Mouse (Mus musculus) Patski (cell line): ENCODE data around the gene Isca2. TPM values are rescaled to one million over a fixed set of nuclear protein-coding genes. Genes with fewer than 3 reads are reported as not detected.

Experiments used
- ATAC-seq: fragments of 100-300 bp; one replicate; pipeline ENCODE4 v1.8.0; 2021
- CTCF ChIA-PET: fragments of 350-600 bp; sonication (Branson Sonifier 250); formaldehyde crosslinking; loops from one replicate; lab custom pipeline; 2022; ENCODE audit warnings: inconsistent platforms; lab: Charles Lee
- POLR2A ChIA-PET: fragments of 350-600 bp; sonication (Branson Sonifier 250); formaldehyde crosslinking; loops from one replicate; lab custom pipeline; 2022; ENCODE audit warnings: antibody characterized with exemption, inconsistent platforms; lab: Charles Lee
- DNase-seq: peaks from one replicate; pipeline ENCODE4 v3.0.0-alpha.2; 2011; ENCODE audit warnings: low read depth, low spot score
- H3K27me3 ChIP-seq: fragments of 371-371 bp; one replicate; pipeline ENCODE4 v1.5.1; 2021
- CTCF ChIP-seq: fragments of 100-300 bp; IDR thresholded peaks from one replicate; pipeline ENCODE4 v1.5.1; 2021
- in situ Hi-C: fragments of 300-500 bp; cut with MboI; formaldehyde crosslinking; loops from 3 replicates; pipeline ENCODE4 v1.11.1; 2018; ENCODE audit warnings: low pct_unique_long_range_greater_than_20kb, mixed read lengths
- polyA plus RNA-seq: library from polyadenylated mRNA; unstranded; gene quantifications from one replicate; pipeline ENCODE4 v1.2.3, GENCODE M21; 2021

Gene Isca2
- polyA plus RNA-seq, 1 experiment from 2014 or later = 58.9 TPM

DNA sequence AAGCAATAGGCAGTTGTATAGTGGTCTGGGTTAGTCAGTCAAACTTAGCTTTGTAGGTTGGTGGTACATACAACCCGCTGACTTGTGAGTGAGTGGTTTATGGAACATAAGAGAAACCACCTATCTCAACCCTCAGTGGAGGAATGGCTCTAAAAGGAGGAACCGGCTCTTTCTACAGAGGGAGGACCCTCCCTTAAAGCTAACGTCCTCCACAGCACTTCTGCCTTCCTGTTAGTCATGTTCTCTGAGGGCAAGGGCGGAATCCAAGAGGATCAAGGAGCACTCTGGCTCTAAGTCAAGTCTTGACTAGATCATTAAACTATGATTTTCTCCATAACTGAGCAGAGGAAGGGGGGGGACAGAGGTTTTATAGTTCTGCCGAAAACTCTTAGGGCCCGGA, 5.5 kb upstream of the Isca2 start:
- DNase-seq = no peak
- H3K27me3 ChIP-seq = no peaks in the 10 kb centered on the region
- no peak for ATAC-seq
- in situ Hi-C loops = no loop called here
- TF ChIP-seq CTCF = no peak
- ChIA-PET CTCF (interaction anchor here (1.1 kb wide), 1 partner anchor 10 kb away, joined by 3 read pairs; no protein-coding TSS in a partner anchor), POLR2A (no interaction called here)

DNA sequence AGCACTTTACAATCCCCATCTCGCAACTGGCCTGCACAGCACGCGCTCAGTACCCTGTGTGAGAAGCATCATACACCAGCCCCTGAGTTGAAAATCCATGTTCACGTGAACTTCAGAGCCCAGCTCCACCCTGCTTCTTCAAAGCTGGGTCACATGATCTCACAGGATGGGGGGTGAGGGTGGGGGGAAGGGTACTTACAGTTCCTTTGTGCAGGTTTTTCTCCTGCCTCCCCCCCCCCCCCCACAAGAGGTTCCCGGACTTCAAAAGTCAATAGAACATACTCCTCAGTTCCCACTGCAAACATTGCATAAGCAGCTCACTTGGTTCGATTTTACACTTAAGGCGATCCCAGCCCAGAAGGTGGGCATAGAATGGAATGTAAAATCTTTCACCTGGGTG, 3.4 kb upstream of the Isca2 start:
- DNase-seq (no peak), ATAC-seq (no peak)
- in situ Hi-C loops = no loop called here
- ChIA-PET CTCF (interaction anchor here (1.3 kb wide), 1 partner anchor 15 kb away, joined by 4 read pairs; no protein-coding TSS in a partner anchor), POLR2A (interaction anchor here (0.7 kb wide), 1 partner anchor 179 kb away, joined by 3 read pairs; no protein-coding TSS in a partner anchor)
- H3K27me3 ChIP-seq = no peaks in the 10 kb centered on the region
- TF ChIP-seq CTCF = no peak

GRCm38 (mm10) chr12:84771981-84772520, 1.0 kb upstream of the Isca2 start:
- in situ Hi-C loops = no loop called here
- no peak for TF ChIP-seq CTCF
- no peak for DNase-seq
- H3K27me3 ChIP-seq = no peaks in the 10 kb centered on the region
- ChIA-PET POLR2A (interaction anchor here (1.6 kb wide), 1 partner anchor 9 kb away, joined by 3 read pairs; no protein-coding TSS in a partner anchor), CTCF (interaction anchor here (1.0 kb wide), 1 partner anchor 118 kb away, joined by 3 read pairs; no protein-coding TSS in a partner anchor)
- no peak for ATAC-seq

DNA sequence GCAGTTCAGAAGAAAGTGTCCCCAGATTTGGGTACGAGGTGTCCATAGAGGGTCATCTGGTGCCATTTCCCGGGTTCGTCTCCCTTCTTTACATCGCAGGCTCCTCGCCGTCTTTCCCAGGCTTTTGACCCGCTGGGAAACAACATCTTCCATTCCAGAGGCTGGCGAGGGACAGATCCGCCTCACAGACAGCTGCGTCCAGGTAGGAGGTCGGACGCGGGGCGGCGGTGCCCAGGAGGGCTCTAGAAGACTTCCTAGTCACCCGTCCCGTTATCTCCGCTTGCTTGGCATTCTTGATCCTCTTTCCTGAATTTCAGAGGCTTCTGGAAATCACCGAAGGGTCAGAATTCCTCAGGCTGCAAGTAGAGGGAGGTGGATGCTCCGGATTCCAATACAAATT, 425 bp downstream of the Isca2 start:
- in situ Hi-C loops = no loop called here
- DNase-seq = no peak
- no peak for ATAC-seq
- no peaks in the 10 kb centered on the region for H3K27me3 ChIP-seq
- no peak for TF ChIP-seq CTCF
- ChIA-PET POLR2A (interaction anchor here (1.6 kb wide), 1 partner anchor 10 kb away, joined by 3 read pairs; no protein-coding TSS in a partner anchor), CTCF (no interaction called here)

- in situ Hi-C loops = no loop called here
- ATAC-seq (no peak), DNase-seq (no peak)
- no peaks in the 10 kb centered on the region for H3K27me3 ChIP-seq
- ChIA-PET POLR2A (no interaction called here), CTCF (interaction anchor here (0.9 kb wide), 1 partner anchor 14 kb away, joined by 3 read pairs; no protein-coding TSS in a partner anchor)
- no peak for TF ChIP-seq CTCF
Observed at GRCm38 (mm10) chr12:84774376-84774775, 1.3 kb downstream of the Isca2 start.

GRCm38 (mm10) chr12:84776229-84776628, 3.2 kb downstream of the Isca2 start:
- ATAC-seq = no peak
- no peak for TF ChIP-seq CTCF
- POLR2A ChIA-PET = no interaction called here
- in situ Hi-C loops = no loop called here
- DNase-seq = no peak
- no peaks in the 10 kb centered on the region for H3K27me3 ChIP-seq
- CTCF ChIA-PET = no interaction called here

- H3K27me3 ChIP-seq = no peaks in the 10 kb centered on the region
- ATAC-seq (peak; percentile 63), DNase-seq (no peak)
- CTCF ChIA-PET = no interaction called here
- in situ Hi-C loops = no loop called here
- TF ChIP-seq CTCF = no peak
- POLR2A ChIA-PET = no interaction called here
Observed at GRCm38 (mm10) chr12:84784604-84785381, 11.7 kb downstream of the Isca2 start.

DNA sequence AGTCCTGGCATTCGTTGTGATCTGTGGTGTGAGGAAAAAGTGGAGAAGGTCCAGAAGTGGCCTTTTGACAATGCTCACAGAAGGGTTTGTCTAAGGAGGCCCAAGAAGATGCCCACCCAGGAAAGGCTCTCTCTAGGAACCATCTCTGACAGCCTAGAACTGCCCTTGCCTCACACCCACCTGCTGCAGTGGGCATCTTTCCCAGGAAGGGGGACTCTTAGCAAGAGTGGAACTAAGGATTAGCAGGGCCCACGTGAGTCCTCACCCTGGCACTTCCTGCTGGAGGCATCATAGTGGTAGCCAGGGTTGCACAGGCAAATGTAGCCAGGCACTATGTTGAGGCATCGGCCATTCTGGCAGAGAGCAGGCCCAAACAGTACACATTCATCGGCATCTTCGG, 13.0 kb downstream of the Isca2 start:
- CTCF ChIA-PET = no interaction called here
- DNase-seq = no peak
- in situ Hi-C loops = no loop called here

GRCm38 (mm10) chr12:84790853-84791252, 17.8 kb downstream of the Isca2 start:
- H3K27me3 ChIP-seq = no peaks in the 10 kb centered on the region
- POLR2A ChIA-PET = no interaction called here
- ATAC-seq (no peak), DNase-seq (no peak)
- in situ Hi-C loops = no loop called here
- CTCF ChIA-PET = no interaction called here
- TF ChIP-seq CTCF = no peak

More for the DNA sequence above, 13.0 kb downstream of the Isca2 start:
- no peak for TF ChIP-seq CTCF
- H3K27me3 ChIP-seq = no peaks in the 10 kb centered on the region
- POLR2A ChIA-PET = no interaction called here
- ATAC-seq = no peak

DNA sequence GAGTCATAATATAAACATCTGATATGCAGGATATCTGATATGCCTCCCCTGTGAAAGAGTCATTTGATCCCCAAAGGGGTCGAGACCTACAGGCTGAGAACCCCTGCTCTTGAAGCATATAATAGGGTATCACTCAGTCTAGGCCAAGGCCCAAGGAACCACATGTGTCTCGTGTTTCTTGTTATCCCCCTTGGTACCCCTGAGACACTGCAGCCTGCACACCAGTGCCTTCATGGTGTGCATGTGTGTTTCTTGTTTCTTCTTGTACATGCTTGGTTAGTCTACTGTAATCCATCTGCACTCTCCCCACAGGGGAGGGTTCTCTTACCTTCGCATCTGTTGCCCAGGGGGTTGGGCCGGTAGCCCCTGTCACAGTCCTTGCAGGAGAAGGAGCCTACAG, 19.6 kb downstream of the Isca2 start:
- DNase-seq (no peak), ATAC-seq (no peak)
- no peak for TF ChIP-seq CTCF
- no peaks in the 10 kb centered on the region for H3K27me3 ChIP-seq
- POLR2A ChIA-PET = no interaction called here
- CTCF ChIA-PET = no interaction called here
- in situ Hi-C loops = no loop called here

- no peaks in the 10 kb centered on the region for H3K27me3 ChIP-seq
- no peak for TF ChIP-seq CTCF
- ATAC-seq = no peak
- DNase-seq = no peak
- in situ Hi-C loops = no loop called here
- ChIA-PET CTCF (interaction anchor here (0.8 kb wide), 1 partner anchor 10 kb away, joined by 3 read pairs; no protein-coding TSS in a partner anchor), POLR2A (no interaction called here)
Observed at GRCm38 (mm10) chr12:84794647-84795046, 21.6 kb downstream of the Isca2 start.
